Mouse (Mus musculus): ENCODE data around the gene Dcdc2a. TPM values are rescaled to one million over a fixed set of nuclear protein-coding genes. Genes with fewer than 3 reads are reported as not detected.

The Dcdc2a gene
- polyA plus RNA-seq, 1 experiment from 2014 or later, result 0.13 TPM

- Histone ChIP-seq H3K4me3 (ENCODE audit: low read depth, low read length) (no peak overlapping the region), H3K9me3 (ENCODE audit: control insufficient read depth) (no peaks in the 10 kb centered on the region), H3K27ac (ENCODE audit: low read depth, low read length) (no peak overlapping the region), H3K36me3 (ENCODE audit: control insufficient read depth, insufficient read depth) (no peaks in the 10 kb centered on the region), H3K4me2 (replicated peaks; ENCODE audit: low read depth) (no peak overlapping the region), H3K4me1 (replicated peaks; ENCODE audit: control insufficient read depth, insufficient read depth, low read length) (no peaks in the 10 kb centered on the region), H3K27me3 (replicated peaks; ENCODE audit: control insufficient read depth, insufficient read depth, low read length) (no peaks in the 10 kb centered on the region), H3K9ac (ENCODE audit: low read depth, low read length) (no peak overlapping the region)
- ATAC-seq, result no peak
- WGBS, result 93% methylated on average over 3 of the region's 3 CpGs
- no peak for TF ChIP-seq CTCF (IDR thresholded peaks at IDR 0.05; ENCODE audit: low read depth)
These were observed 113.1 kb downstream of the Dcdc2a start for GRCm38 (mm10) chr13:25168891-25169290.

- no peak overlapping the region for H3K9ac ChIP-seq (ENCODE audit: low read depth, low read length)
- ATAC-seq, result peak; percentile 68; the same call in 1 of the 2 replicates
- H3K27ac ChIP-seq (ENCODE audit: low read depth, low read length), result no peak overlapping the region
These were observed 122.0 kb downstream of the Dcdc2a start for GRCm38 (mm10) chr13:25177835-25178234.

GRCm38 (mm10) chr13:25178236-25179001 lies 122.6 kb downstream of the Dcdc2a start:
- no peak overlapping the region for H3K9ac ChIP-seq (ENCODE audit: low read depth, low read length)

More at GRCm38 (mm10) chr13:25177835-25178234, 122.0 kb downstream of the Dcdc2a start:
- no peak for TF ChIP-seq CTCF (IDR thresholded peaks at IDR 0.05; ENCODE audit: low read depth)
- Histone ChIP-seq H3K9me3 (ENCODE audit: control insufficient read depth) (no peaks in the 10 kb centered on the region), H3K27me3 (replicated peaks; ENCODE audit: control insufficient read depth, insufficient read depth, low read length) (no peaks in the 10 kb centered on the region), H3K4me1 (replicated peaks; ENCODE audit: control insufficient read depth, insufficient read depth, low read length) (no peaks in the 10 kb centered on the region), H3K36me3 (ENCODE audit: control insufficient read depth, insufficient read depth) (no peaks in the 10 kb centered on the region), H3K4me2 (replicated peaks; ENCODE audit: low read depth) (no peak overlapping the region), H3K4me3 (ENCODE audit: low read depth, low read length) (no peak overlapping the region)
- WGBS, result 40% methylated on average over 1 of the region's 1 CpGs

GRCm38 (mm10) chr13:25186436-25187325 lies 130.9 kb downstream of the Dcdc2a start:
- Histone ChIP-seq H3K27me3 (replicated peaks; ENCODE audit: control insufficient read depth, insufficient read depth, low read length) (no peaks in the 10 kb centered on the region), H3K9ac (ENCODE audit: low read depth, low read length) (no peak overlapping the region), H3K36me3 (ENCODE audit: control insufficient read depth, insufficient read depth) (no peaks in the 10 kb centered on the region), H3K4me3 (ENCODE audit: low read depth, low read length) (no peak overlapping the region), H3K4me2 (replicated peaks; ENCODE audit: low read depth) (no peak overlapping the region), H3K27ac (ENCODE audit: low read depth, low read length) (no peak overlapping the region), H3K4me1 (replicated peaks; ENCODE audit: control insufficient read depth, insufficient read depth, low read length) (no peaks in the 10 kb centered on the region), H3K9me3 (ENCODE audit: control insufficient read depth) (no peaks in the 10 kb centered on the region)
- no peak for ATAC-seq
- 44% methylated on average over 7 of the region's 7 CpGs for WGBS
- no peak for TF ChIP-seq CTCF (IDR thresholded peaks at IDR 0.05; ENCODE audit: low read depth)

More at GRCm38 (mm10) chr13:25178236-25179001, 122.6 kb downstream of the Dcdc2a start:
- no peak for ATAC-seq
- WGBS, result 77% methylated on average over 4 of the region's 4 CpGs
- Histone ChIP-seq H3K4me3 (ENCODE audit: low read depth, low read length) (no peak overlapping the region), H3K27me3 (replicated peaks; ENCODE audit: control insufficient read depth, insufficient read depth, low read length) (no peaks in the 10 kb centered on the region), H3K4me2 (replicated peaks; ENCODE audit: low read depth) (no peak overlapping the region), H3K36me3 (ENCODE audit: control insufficient read depth, insufficient read depth) (no peaks in the 10 kb centered on the region), H3K9me3 (ENCODE audit: control insufficient read depth) (no peaks in the 10 kb centered on the region), H3K27ac (ENCODE audit: low read depth, low read length) (no peak overlapping the region), H3K4me1 (replicated peaks; ENCODE audit: control insufficient read depth, insufficient read depth, low read length) (no peaks in the 10 kb centered on the region)
- TF ChIP-seq CTCF (IDR thresholded peaks at IDR 0.05; ENCODE audit: low read depth), result no peak

- WGBS, result 15% methylated on average over 6 of the region's 6 CpGs
- Histone ChIP-seq H3K4me2 (replicated peaks; ENCODE audit: low read depth) (0 out of 2 replicates have a peak overlapping the region, but pooled peaks have one; percentile 14), H3K9ac (ENCODE audit: low read depth, low read length) (no peak overlapping the region), H3K9me3 (ENCODE audit: control insufficient read depth) (no peaks in the 10 kb centered on the region), H3K4me3 (ENCODE audit: low read depth, low read length) (no peak overlapping the region), H3K27me3 (replicated peaks; ENCODE audit: control insufficient read depth, insufficient read depth, low read length) (no peaks in the 10 kb centered on the region), H3K27ac (ENCODE audit: low read depth, low read length) (no peak overlapping the region), H3K4me1 (replicated peaks; ENCODE audit: control insufficient read depth, insufficient read depth, low read length) (no peaks in the 10 kb centered on the region), H3K36me3 (ENCODE audit: control insufficient read depth, insufficient read depth) (no peaks in the 10 kb centered on the region)
- ATAC-seq, result no peak
- peak; percentile 55 for TF ChIP-seq CTCF (IDR thresholded peaks at IDR 0.05; ENCODE audit: low read depth)
These were observed 131.5 kb downstream of the Dcdc2a start for GRCm38 (mm10) chr13:25187326-25187710.
